Mouse (Mus musculus): ENCODE measurements around the gene Cactin.

The Cactin gene

DNA sequence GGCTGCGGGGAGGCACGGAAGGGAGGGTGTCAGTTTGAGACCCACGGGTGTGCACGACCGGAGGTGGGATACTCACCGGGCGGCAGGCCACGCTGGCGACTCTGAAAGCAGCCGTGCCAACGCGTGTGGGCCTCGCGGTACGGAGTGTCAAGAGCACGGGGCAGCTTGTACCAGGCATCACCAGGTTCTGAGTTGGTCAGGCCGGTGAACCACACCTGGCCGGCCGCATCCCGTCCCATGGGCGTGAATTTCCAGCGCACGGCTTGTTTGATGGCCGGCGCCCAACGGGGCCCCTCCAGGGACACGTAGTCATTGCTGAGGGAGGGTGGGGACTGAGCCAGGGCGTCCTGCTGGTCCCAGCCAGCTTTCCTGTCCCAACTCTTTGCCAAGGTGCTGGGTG, 43.8 kb downstream of the Cactin start:
- no peak for DNase-seq (ENCODE audit: low read depth, low spot score)

DNA sequence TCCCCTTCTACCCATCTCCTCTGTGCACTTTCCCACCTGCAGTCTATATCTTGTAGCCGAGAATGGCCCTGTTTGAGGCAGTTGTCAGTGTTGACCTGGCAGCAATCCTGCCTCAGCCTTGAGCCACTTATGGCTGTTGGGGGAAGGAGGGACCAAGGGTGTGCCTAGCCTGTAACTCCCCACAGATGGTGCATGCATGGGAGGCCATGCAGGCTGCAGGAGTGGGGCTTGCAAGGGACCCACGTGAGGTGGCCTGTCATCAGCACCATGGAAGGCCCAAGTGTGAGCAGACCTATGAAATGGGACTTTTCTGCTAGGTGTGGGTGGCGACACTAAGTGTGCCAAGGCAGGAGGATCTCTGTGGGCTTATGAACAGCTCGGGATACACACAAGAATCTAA, 44.2 kb downstream of the Cactin start:
- no peak for DNase-seq (ENCODE audit: low read depth, low spot score)

DNA sequence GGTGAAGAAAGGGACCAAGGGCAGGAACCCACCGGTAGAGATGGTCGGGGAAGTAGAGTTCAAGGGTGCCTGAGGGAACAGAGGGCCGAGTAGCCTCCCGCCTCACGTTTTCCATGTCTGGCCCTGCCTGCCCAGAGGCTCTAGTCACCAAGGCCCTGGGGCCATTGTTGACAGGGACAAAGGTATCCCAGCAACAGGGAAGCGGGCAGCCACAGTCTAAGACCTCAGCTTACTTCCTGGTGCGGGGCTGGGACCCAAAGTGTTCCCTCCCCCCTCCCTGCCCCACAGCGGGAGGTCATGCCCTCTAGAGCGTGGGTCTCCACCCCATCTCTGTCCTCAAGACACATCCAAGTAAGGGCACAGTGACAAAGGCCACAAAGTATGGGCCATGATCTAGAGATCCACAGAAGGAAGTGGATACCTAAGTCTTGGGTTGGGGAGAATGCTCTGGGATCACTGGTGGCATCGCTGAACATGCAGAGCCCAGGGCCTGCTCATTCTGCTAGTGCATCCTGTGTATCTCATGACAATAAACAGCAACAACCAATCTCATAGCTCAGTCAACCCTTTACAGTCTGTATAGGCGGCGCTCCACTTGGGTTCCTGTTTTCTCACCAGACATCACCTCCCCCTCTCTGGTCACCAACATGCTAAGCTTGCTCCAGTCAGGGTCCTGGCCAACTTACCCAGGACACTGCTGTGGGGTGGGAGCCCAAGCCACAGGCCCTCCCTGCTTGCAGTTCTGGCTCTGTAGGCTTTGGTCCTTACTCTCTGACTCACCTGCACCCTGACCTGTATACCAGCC, 45.0 kb downstream of the Cactin start, which contains the start of gene 4930404N11Rik:
TSS of gene 4930404N11Rik (minus strand) at position 145 of the 805 bp plus-strand sequence.
- no peak for DNase-seq (ENCODE audit: low read depth, low spot score)

DNA sequence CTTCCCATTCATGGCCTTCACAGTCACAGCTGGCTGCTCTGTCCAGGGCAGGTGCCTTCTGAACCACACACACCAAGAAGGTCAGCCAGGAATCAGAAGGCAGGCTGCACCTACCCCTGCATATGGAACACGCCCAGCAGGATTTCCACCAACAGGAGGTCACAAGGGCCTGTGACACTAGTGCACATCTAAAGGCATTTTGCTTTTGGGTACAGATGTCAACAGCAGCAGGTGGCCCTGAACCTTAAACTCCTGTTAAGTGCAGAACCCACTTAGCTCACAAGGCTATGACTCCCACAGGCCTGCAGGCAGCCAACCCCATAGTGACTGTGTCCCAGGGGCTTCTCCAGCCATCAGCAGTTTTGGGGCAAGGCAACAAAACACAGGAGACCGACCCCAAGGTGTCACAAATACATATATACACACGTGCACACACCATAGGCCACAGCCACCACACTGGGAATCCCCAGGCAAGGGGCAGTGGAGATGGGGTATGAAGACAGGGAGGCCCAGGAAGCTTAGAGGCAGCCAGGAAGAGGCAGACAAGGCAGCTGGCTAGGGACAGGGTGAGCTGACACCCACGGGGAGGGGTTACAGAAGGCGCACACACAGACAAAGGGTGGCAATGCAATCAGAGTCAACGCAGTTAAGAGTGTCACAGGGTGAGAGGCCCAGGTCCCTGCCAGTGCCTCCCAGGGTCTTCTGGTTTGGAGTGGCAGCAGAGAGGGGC, 45.7 kb downstream of the Cactin start:
- DNase-seq (ENCODE audit: low read depth, low spot score) = no peak

DNA sequence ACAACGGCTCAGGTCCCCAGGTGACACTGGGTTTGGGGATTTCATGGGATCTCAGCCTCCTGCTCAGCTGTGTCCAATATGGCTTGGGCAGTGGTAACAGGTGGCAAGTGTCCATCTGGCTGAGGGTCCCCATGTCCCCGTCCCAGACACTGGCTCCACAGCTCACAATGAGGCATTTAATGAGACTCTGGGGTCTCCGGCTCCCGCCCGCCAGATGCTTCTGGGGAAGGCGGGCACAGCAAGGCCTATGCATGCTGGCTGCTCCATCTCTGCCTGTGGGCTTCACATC, 46.2 kb downstream of the Cactin start:
- DNase-seq (ENCODE audit: low read depth, low spot score) = no peak

DNA sequence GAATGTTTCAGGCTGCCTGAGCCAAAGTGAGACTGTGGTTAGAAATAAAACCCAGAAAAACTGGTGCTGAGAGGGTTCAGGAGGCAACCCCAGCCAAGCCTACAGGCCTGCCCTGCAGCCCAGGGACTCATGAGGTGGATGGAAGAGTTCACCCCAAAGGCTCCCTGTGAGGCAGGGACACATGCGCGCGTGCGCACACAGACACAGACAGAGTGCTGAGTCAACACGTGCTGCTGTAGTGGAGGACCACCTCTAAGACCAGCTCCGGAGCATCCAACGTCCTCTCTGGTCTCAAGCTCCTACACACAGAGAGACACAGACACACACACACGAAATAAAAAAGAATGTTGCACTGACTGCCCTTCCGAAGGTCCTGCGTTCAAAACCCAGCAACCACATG, 54.4 kb downstream of the Cactin start:
- no peak for DNase-seq (ENCODE audit: low read depth, low spot score)
